Mouse (Mus musculus) fat pad, adult 2 months (tissue): ENCODE results near the gene Dlec1.

Experiments
- DNase-seq: peaks from one replicate; pipeline ENCODE4 v3.0.0-alpha.2; 2011; ENCODE audit warnings: low read depth, low spot score; ENCODE audit errors: extremely low read depth

The Dlec1 gene

DNA sequence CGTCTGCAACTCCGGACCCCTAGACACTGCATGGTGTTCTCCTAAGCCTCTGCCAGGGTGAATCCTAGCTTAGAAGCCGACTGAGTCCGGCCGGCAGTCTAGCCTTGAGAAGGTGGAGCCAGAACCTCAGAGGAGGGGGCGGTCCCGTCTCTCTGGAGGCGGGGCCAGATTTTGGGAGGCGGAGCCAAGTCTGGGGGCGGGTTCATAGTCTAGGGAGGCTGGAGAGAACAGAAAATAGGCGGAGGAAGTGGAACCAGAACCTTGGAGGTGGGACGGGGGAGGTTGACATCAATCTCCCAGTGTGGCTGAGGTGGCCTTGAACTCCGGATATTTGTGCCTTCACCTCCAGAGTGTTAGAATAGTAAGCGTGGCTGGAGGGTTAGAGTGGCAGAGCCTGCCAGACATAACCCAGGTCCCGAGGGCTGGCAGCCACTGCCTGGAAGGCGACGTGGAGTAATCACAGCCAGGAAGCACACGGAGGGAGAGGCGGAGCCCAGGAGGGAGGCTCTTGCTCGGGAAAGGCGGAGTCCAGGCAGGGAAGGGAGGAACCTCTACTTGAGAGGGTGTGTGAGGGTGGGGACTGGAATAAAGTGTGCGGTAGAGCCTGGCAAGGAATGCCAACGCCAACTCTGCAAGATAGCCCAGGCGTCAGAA is 14.0 kb upstream of the Dlec1 start:
- no peak for DNase-seq

DNA sequence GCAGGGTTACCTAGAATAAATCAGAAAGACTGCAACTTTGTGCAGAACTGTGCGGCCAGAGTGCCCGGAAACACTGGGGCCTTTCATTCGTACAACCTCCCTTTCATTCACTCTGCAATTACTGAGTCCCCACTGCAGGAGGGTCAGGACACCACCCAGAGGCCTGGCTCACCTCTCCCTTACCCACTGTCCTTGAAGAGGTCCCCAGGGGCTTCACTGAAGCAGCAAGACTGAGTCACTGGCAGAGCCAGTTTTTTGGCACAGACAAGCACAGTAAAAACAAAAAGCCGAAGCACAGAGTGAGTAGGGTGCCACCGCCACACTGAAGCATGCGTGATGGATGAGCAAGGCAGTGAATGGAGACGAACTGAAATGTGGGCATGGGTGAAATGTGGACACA is 12.8 kb upstream of the Dlec1 start:
- no peak for DNase-seq

DNA sequence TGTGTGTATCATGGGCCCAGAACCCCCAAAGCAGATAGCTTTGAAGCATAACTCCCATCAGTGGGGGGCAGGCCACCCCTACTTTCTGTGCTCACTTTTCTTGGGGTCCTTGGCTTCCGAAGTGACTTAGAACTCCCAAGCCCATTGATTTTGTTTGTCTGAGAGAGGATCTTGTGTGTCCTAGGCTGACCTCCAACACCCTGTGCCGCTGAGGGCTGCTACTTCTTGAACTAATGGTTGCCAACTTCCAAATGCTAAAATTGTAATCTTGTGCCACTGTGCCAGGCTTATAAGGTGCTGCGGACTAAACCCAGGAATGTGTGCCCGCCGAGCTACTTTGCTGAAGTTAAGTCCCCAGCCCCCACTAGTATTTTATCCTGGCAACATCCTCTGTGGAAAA is 11.8 kb upstream of the Dlec1 start:
- no peak for DNase-seq

DNA sequence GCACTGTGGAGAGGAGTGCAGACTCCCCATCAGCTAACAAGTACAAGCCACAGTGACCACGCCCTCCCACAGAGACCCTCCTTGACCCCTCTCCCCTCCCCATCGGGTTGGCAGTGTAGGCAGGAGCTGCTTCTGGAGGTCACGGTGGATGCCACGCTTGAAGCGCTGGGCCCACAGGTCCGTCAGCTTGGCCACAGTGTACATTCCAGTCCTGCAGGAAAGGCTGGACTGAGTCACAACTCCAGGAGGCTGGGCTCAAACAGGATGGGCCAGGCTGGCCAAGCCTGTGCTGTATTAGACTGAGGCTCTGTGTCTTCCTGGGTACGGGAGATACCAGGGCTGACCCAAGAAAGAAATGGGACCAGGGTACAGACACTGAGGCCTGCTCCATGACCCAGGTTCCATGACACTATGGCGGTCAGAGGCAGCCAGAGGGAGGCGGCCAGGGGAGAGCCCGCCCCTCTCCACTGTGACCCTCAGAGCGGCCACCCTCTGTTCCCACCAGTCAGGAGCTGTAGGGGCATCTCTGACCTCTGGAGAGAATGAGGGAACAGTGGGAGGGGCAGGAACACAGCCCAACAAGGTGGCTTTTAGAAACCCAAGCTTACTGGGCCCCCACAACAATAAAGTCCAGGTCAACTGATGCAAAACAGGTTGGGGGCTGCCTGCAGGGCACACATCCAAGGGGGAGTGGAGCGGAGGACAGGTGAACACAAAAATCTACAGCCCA is 10.5 kb upstream of the Dlec1 start:
- no peak for DNase-seq

DNA sequence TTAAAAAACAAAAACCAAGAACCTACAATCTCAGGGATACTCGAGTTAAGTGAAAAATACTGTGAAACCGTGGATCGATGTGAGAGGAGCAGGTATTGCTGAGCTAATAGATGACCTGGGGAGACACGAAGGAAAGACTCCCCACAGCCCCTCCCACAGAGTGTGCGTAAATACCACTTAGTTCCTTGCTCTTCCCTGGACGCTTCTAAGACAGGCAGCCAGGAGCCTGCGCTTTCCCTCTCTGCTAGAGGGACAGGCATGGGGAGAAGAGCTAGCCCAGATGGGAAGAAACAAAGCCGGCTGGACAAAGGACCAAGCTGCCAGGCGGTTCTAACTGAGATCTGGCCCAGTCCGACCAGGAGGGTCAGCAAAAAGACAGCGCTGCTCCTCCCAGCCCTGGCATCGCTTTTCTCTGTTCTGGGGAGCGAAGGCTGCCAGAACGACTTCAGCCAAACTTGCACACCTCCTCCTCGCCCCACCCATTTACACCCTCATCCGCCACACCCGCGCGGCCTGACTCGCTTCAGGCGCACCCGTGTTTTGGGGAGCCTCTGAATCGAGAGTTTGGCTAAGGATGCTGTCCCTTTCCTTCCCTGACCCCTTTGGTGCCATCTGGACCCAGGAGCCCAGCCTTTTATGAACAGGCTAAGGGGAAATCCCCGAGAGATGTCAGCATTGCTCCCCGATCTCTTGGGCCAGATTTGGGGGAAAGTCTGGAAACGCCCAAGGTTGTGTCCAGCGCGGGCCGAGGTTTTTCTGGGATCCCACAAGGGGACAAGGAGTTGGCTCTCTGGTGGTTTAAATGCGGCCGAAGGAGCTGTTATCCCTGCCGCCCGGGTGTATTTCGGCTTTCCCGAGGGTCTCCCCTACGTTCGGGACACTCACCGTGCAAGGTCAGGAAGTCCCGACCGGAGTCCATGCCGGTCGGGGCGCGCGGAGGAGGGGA is 9.5 kb upstream of the Dlec1 start:
- no peak for DNase-seq

DNA sequence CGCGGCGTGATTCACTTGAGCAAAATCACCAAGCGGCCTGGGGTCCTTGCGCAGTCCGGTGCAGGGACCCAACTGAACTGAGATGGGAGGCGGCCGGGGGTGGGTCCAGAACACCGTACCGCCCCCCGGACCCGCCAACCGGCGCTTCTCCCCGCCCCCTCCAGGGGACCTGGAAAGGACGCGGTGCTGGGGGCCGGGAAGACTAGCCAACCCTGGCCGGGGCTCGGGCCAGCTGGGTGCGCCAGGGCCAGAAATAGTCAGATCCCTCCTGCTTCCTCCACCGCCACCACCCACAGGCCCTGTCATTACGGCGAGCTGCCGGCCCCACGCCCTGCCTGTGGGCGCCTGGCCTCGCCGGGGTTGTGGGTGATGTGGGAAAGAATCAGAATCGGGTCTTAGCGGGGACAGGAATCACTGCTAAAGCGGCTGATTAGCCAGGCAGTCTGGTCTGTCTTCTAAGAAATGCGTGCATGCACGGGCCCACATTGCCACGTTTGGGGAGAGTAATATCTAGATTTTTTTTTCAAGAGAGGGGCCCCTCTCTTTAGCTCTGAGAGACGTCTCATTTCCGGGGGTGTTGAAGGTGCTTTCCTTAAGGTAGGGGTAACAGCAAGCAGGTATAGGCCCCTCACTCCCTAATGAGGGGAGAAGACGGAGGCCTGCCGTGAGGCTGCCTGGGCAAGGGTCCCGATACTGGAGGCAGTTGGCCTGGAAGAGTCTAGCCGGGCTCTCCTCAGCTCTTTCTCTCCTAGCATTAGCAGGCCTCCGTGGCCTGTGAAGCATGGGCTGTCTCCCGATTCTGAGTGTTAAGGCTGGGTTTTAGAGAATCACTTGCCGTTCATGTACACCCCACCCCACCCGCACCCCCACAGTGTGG is 8.6 kb upstream of the Dlec1 start, which contains the start of gene Plcd1:
Gene Plcd1, minus strand, starts transcription at position 84 of the 877 bp plus-strand sequence.
- DNase-seq, result no peak

DNA sequence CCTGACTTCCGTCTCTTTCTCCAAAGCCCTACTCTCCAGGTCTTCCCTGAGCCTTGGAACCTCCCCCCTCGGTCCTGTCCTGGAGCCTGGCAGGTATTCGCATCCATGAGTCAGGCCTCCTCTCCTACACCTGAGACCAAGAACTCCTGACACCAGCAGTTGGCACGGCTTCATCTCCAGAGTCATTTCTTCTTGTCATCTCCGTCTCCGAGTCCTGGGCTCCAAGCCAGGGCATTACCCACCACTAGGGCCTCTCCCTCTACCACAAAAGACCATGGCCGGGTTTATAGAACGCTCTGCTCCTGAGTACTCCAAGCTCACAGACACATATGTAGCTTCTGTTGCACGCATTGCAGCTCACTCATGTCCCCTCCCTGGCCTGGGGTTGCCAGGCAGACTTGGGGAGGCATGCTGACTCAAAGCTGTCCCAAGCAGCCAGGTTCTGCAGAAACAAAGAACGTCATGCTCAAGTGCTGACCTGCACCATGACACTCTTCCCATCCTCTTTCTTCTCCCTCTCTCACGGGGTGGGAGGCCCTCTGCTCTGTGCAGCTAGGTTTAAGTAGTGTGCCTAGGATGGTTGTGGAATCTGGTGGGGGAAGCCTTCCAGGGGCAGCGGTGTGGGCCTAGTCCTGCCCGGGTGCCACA is 7.7 kb upstream of the Dlec1 start:
- no peak for DNase-seq

DNA sequence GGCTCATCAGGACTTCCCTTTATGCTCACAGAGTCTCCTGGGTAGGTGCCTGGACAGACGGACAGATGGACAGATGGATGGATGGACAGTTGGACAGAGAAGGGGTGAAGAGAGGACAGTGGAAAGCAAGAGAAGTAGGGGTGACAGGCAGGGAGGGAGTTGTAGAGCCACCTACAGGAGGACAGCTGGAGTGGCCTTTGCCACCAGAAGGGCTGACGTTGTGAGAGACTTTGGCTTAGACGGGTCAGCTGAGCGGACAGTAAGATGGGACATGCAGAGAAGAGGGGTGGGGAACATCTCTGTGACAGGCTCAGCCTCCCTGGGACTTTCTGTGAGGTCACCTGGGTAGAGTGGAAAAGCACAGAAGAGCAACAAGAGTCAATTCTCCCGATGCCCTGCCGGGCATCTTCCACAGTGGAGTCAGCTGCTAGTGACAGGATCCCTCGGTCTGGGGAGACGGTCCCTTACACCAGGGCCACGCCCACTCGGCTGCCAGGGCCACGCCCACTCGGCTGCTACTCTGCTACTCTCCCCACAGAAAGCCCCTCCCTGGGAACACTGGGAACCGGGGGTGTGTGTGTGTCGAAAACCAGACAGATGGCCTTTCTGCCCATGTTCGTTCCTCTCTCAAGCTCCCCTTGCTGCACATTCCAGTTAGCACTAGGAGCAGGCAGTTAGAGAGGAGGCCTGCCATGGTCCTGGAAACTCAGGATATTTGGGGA is 1.9 kb upstream of the Dlec1 start:
- no peak for DNase-seq

DNA sequence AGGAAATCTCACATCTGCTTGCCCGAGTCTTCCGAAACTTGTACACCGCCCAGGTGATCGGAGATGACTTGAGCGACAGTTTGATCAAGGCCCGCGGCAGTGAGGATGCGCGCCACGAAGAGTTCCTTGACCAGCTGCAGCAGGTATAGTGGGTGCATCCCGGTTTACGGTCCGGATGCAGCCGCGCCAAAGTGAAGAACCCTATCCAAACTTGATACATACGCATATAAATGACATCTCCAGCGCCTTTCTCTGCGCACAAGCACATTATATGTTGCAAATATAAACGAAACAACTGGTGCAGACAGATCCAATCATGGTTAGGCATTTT is 470 bp downstream of the Dlec1 start:
- DNase-seq, result no peak

DNA sequence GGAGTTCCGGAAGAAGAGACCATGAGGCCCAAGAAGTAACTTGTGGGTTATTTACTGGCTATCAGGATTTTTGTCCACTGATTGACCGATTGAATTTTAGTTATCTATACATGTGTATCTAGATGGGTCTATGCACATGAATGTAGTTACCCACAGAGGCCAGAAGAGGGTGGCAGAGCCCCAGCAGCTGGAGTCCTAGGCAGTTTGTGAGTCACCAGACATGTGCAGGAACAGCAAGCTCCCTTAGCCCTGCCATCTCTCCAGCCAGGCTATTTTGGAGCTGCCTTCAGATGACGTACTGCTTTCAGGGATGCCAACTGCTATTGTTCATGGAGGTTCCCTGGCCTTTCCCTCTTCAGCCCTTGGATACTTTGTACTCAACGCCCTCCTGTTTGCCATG is 5.3 kb downstream of the Dlec1 start:
- DNase-seq, result no peak

DNA sequence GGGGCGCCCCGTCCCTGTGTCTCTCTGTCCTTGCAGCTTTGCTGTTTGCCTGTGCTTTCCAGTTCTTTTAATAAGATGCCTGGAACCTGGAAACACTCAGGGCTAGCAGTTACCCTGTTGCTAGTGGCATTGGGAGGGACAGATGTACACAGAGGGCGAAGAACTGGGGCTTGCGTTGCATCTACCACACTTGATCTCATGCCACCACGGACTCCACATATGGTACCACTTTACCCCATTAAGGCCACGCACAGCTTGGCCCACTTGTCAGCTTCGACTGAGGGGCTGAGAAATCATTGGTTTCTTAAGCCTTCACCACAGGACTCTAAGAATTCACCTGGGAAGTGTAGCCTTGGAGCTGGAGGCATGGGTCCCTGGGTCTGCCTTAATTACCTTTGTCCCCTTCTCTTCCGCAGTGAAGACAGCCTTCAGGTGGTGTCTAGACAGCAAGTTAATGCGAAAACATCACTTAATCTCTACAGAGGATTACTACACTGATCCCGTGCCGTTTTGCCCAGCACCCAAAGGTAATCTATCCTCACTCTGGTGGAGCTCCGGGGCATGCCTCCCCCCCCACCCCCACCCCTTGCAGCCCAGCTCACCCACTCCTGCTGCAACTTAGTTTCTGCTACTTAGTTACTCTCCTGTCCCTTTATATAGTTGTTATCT is 7.5 kb downstream of the Dlec1 start:
- DNase-seq, result no peak

DNA sequence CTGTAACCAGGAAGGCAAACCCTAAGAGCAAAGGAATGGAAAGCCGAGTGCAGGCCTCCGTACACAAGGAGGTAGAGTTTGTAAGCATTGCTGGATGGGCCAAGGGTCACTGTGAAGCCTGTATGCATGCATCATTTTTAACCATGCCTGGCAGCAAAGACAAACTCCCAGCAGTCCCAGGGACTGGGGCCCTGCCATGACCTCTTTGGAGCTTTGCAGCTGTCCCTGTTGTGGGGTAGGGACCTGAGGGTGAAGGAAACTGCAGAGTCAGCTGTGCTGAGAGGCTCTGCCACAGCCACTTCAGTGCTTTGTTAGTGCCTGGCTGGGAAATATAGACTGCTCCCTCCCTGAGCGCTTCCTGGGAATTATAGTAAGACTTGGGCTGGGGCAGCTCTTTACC is 8.4 kb downstream of the Dlec1 start:
- DNase-seq, result no peak

DNA sequence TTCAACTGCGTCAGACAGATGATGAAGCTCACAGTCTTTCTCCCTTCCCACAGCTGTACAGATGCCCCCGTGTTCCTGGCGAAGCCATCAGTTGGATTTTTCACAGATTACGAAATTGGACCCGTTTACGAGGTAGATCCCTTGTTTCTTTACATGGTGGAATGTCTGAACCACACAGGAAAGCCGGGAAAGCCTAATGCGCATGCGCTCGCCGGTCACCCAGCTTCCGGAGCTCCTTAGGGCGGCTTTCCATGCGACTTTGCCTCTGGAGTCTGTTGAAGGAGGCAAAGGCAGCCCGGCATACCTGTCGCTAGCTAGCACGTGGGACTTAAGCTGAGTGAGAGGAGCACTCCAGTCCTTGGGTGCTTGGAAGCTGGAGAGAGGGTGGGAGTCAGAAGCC is 12.6 kb downstream of the Dlec1 start:
- DNase-seq, result no peak

DNA sequence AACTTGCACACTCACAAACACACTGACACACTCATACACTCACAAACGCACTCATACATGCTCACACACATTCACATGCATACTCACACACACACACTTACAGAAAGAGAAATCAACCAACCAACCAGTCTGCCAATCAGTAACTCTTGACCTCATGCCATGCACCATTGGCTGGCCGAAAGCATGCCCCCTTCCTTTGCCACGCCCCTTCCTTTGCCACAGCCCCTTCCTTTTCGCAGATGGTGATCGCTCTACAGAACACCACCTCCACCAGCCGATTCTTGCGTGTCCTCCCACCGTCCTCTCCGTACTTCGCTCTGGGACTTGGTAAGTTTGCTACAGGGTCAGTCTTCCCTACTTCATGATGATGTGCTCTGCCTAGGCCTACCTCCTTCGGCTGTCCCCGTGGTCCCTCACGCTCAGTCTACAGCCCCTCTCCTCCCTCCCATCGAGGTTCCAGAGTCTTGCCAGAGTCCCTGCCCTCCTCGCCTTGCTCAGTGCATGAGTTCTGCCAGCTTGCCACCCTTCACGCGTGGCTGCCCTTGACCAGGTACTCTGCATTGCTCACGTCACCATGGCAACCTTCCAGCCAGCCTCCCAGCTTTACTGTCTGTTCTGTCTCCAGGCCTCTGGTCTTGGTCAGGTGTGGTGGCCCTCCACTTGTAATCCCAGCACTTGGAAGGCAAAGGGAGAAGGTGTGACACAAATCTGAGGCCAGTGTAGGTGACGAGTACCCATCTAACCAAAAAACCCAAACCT is 17.3 kb downstream of the Dlec1 start:
- no peak for DNase-seq

DNA sequence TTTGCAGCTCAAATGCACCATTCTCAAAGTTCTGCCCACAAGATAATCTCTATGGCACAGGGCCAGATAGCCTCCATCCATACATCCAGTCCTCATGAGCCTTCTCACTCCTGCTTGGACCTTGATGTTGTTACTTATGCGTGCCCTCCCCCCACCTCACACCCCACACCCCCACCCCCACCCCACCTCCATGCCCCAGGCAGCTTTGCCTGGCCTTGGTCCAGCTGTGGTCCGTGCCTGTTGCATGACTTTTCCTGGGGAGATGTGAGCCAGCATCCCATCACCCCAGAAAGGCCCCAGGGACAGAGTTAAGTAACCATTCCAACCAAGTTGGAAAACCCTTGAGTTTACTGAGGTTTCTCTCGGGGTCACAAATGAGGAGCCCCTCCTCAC is 17.9 kb downstream of the Dlec1 start:
- DNase-seq, result no peak

DNA sequence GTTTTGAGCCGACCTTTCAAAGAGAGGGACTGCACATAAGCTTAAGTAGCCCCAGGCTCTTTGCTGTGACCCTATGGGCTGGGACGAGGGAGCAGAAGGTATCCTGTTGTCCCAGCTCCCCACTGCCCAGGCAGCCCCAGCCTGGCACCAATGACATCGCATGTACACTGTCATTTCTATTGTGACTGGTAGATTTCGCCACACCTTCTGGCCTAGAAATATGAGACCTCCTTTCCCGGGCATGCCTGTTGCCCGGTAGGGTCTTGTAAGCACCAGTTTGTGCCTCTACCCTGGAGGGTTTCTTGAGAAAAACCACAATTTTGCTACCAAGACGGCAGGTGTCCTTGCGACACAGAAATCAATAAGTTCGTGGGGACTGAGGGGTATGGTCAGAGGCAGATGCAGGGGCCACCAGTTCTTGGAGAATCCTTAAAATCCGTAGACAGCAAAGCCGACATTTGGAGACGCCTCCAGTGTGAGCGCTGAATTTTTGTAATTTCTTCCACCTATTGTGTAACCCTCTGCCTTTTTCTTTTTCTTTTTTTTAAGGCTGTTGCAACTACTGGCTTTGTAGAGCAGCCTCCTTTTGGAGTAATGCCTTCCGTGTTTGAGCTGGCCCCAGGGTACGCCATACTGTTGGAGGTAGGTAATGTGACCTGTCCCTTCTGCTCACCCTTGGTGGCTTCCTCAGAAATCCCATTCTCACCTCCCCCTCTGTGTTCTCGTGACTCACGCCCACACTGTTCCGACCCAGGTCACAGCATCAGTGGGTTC is 20.5 kb downstream of the Dlec1 start:
- peak; percentile 23 for DNase-seq

DNA sequence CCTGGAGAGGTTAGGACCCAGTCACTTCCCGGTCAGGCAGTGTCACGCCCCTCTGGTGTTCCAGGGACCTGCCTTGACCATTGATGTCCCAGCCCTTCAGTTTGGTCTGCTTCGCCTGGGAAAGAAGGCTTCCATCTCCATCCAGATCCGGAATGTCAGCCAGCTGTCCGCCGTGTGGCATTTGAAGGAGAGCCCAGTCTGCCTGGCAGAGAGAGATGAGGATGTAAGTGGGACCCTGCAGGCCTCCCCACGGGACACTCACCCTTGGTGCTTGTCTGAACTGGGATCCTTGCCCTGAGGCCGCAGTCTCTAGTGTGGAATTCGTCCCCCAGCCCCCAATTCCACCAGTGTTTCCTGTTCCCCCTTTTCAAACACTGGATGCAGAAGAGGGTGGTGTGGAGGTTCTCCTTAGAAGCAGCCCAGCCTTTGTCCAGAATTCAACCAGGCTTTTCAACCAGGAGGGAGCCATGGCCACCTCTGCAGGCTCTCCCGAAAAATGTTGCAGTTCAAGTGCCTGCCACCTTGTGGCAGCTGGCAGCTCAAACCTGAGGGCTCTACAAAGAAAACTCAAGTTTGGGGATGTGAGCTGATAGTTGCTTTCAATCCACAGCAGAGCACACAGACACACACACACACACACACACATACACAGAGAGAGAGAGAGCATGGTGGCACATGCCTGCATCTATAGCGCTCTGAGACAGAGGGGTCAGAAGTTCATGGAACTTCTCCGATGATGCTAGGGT is 26.3 kb downstream of the Dlec1 start:
- DNase-seq, result no peak
